Mouse (Mus musculus) left cerebral cortex, adult 18-20 months (tissue): ENCODE data around the gene Gm38392. TPM values are rescaled to one million over a fixed set of nuclear protein-coding genes. Genes with fewer than 3 reads are reported as not detected.
A peak's percentile ranks its signal among the peaks of the same experiment; 100 is the strongest.
"Not testable (repeated sequence)": the region's sequence is repeated elsewhere in the genome, so short reads cannot be mapped to it uniquely, and the experiment has no call there.

ENCODE experiments used
- DNase-seq, 2 experiments: peaks; one replicate each; pipeline ENCODE4 v3.0.0; 2021 to 2022; ENCODE audit warnings: low spot score in 2 of 2, mixed read lengths in 1 of 2
- total RNA-seq, 2 experiments: library from RNA; stranded (reverse); gene quantifications; 2 replicates each; pipeline ENCODE4 v1.2.3; 2021

Gene Gm38392
- total RNA-seq, 2 experiments from 2014 or later, result 0.37 to 0.42 TPM

- no peak for DNase-seq
These were observed 7.0 kb downstream of the Gm38392 start for GRCm38 (mm10) chr3:88280035-88280434.

- peak; percentile 46 to 48 for DNase-seq
These were observed 10.4 kb downstream of the Gm38392 start for GRCm38 (mm10) chr3:88276529-88277143.

DNA sequence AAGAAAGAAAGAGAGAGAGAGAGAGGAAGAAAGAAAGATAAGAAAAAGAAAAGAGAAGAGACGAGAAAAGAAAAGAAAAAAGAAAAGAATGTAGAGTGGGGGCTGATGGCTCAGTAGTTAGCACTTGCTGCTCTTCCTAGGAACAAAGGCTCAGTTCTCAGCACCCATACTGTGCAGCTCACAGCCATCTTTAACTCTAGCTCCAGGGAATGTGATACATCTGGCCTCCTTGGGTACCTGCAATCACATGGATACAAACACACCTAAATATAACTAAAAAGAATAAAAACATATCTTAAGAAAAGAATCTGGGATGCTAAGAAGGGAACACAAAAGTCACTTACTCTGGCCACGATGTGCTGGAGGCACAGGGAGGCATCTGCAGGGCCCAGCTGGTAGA is 10.9 kb downstream of the Gm38392 start:
- DNase-seq, result no peak

- DNase-seq, result no peak
These were observed 13.0 kb downstream of the Gm38392 start for GRCm38 (mm10) chr3:88274002-88274401.

- DNase-seq, result no peak
These were observed 15.2 kb downstream of the Gm38392 start for GRCm38 (mm10) chr3:88271859-88272258.

- DNase-seq, result not testable (repeated sequence)
These were observed 15.7 kb downstream of the Gm38392 start for GRCm38 (mm10) chr3:88271298-88271697.

GRCm38 (mm10) chr3:88268991-88269390 is 18.0 kb downstream of the Gm38392 start:
- no peak for DNase-seq

GRCm38 (mm10) chr3:88268014-88268413 is 19.0 kb downstream of the Gm38392 start:
- not testable (repeated sequence) for DNase-seq

DNA sequence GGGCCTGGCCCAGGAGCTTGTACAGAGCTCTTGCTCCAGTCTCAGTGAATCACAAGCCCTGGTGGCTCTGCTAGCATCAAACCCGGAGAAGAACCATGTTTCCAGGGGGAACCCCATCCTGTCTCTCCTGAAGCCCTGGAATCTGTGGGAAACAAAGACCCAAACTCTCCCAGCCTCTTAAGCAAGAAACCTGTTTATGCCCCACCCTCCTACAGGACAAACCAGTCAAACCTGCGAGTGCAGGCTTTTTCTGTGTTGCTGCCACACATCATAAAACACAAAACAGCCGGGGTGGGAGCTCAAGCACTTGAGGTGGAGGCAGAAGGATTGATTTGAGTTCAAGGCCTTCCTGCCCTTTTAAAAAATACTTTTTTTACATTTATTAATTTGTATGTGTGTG is 24.7 kb downstream of the Gm38392 start:
- DNase-seq, result no peak

DNA sequence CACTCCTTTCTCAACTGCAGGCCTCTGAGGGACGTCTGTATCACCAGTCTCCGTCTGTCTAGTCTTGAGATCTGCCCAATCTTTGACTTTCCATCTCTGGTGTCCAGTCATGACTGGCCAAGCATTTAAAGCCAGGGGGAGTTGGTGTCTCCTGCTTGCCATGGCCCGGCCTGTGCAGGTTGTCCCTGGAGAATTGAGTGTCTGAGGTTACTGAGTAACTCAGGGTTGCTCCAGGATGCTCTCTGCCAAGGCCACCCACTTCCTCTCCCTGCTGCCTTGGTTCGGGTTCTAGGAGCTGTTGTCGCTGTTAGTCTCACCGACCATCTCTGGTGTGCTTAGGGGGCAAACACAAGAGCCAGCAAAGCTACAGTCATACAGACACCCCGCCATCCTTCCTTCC is 30.6 kb downstream of the Gm38392 start:
- no peak for DNase-seq

- no peak for DNase-seq
These were observed 31.1 kb downstream of the Gm38392 start for GRCm38 (mm10) chr3:88255950-88256349.

DNA sequence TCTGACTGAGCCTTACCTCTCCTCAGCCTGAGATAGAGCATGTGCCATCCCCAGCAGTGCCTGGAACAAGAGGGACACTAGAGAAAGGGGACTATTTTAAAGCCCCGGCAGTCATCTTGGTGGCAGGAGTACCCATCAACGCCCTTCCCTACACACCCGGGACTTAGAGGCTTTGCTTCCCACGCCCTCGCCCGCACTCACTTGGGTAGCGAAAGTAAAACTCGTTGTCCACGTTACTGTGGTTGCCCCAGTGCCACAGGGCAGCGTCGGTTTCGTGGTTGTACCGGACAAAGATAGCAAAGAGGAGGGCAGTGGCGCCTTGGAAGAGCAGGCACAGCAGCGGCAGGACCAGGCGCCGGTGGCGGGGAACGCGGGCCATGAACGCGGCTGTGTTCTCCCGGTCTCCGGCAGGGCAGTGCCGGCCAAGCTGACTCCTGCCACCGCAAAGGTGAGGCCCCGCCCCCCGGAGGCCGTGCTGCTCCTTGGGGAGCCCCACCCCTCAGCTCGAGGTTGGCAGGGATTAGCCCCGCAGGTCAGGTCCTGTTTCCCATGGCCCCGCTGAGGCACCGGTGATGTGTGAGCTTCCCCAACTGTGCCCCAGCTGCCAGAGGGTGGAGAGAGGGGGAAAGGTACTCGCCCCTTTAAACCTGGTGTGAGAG is 32.6 kb downstream of the Gm38392 start, which contains the start of gene Rhbg:
Gene Rhbg (minus strand): TSS at position 442 of the 659 bp plus-strand sequence.
- DNase-seq, result no peak

DNA sequence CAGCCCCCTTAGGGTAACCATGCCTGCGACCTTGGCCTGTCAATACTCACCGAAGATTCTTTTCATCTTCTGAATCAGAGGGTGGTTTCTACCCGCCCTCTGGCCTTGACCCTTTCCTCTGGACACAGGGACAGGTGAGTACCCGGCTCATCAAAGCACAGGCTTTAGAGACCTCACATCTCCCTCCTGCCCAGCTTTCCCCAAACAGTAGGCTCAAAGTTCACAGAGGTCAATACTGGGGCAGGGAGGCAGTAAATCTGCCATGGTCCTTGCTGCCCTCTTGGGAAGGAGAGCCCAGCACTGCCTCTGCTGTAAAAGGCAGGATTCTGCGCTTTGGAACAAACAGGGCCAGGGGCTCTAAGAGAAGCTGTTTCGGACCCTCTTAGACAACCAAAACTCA is 34.3 kb downstream of the Gm38392 start:
- DNase-seq, result no peak

GRCm38 (mm10) chr3:88248406-88248805 is 38.6 kb downstream of the Gm38392 start:
- DNase-seq, result no peak

DNA sequence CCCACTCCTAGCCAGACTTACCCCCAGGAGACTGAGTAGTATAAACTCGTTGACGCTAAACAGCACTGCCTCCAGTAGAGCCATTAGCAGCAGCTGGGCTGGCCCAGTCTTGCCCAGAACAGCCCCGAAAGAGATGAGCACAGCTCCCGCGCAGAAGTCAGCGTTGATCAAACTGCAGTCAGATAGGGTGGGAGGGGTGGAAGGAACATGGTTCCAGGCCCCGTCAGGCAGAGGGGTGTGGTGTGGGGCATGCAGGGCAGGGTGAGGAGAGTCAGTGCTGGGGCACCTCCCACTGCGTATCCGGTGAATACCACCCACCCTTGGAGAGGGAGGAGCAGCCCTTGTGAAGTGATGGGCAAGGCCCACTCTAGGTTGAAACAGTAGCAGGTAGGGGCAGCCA is 39.3 kb downstream of the Gm38392 start:
- DNase-seq, result no peak

DNA sequence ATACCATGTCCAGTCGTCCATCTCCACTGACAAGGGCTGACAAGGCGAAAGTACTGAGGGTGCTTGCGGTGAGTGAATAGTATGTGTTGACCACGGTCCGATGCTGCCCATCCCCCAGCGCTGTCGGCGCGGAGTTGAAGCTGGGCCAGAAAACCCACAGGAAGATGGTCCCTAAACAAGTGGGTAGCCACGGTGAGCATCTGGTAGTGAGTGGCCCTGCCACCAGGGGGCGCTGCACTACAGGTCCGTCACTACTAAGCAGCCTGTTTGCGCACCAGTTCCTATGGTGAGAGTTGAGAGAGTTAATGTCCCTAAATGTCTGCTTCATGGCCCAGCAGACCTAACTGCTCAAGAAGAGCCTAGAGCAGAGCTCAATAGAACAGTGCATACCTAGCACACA is 41.2 kb downstream of the Gm38392 start:
- peak; percentile 76 to 80 for DNase-seq

- DNase-seq, result peak; percentile 57 to 67
These were observed 42.9 kb downstream of the Gm38392 start for GRCm38 (mm10) chr3:88244071-88244470.

- peak; percentile 80 to 92 for DNase-seq
These were observed 44.5 kb downstream of the Gm38392 start for GRCm38 (mm10) chr3:88242531-88242930.

- no peak for DNase-seq
These were observed 45.8 kb downstream of the Gm38392 start for GRCm38 (mm10) chr3:88241045-88241786.

- DNase-seq, result no peak
These were observed 47.6 kb downstream of the Gm38392 start for GRCm38 (mm10) chr3:88239446-88239845.

DNA sequence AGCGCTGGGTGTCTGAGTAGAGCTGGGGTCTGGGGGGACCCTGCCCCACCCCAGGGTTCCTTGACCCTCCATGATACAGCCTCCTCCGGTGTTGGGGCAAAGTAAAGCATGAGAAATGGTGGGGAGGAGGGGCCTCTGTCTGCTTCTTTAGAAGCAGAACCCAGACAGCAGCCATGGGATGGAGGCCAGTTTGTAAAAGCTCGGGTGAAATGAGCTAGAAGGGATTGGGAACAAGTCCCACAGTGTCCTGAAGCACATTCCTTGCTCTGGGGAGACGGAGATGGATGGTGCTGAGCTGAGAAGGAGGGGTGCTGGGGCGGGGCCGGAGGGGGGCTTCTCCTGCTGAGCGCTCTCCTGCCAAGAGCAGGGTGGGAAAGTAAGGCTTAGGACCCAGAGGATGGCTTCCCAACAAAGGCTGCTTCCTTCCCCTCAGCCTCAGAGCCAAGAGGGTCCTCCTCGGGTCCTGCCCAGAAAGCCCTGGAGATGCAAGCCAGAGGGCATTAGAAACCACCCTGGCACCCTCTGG is 48.1 kb downstream of the Gm38392 start:
- no peak for DNase-seq
